Mouse (Mus musculus) CH12.LX (cell line): ENCODE data around the gene Rasa3. TPM values are rescaled to one million over a fixed set of nuclear protein-coding genes. Genes with fewer than 3 reads are reported as not detected.

Source experiments
- DNase-seq: peaks from one replicate; pipeline ENCODE4 v3.0.0-alpha.2; 2013; ENCODE audit errors: extremely low read depth
- H3K27ac ChIP-seq: 2 replicates; pipeline ENCODE4 v1.5.1; 2012; ENCODE audit warnings: low read depth, mild to moderate bottlenecking, control low read depth, moderate library complexity; ENCODE audit not compliant: insufficient read depth
- H3K27me3 ChIP-seq: replicated peaks from 2 replicates; pipeline ENCODE3; 2012; ENCODE audit warnings: inconsistent platforms
- H3K36me3 ChIP-seq, 2 experiments: replicated peaks in 1 of 2; 2 replicates each; pipeline versions ENCODE3 to v1.6.1; 2012; ENCODE audit warnings: inconsistent platforms in 1 of 2, low read length in 1 of 2, mild to moderate bottlenecking in 1 of 2, mixed read lengths in 1 of 2, moderate library complexity in 1 of 2; ENCODE audit not compliant: control insufficient read depth in 1 of 2, insufficient read depth in 1 of 2
- H3K4me1 ChIP-seq, 2 experiments: 2 replicates each; pipeline ENCODE4 v1.6.1; 2012; ENCODE audit warnings: inconsistent platforms in 1 of 2, moderate library complexity in 1 of 2; ENCODE audit not compliant: insufficient read depth in 2 of 2, control insufficient read depth in 1 of 2
- H3K4me2 ChIP-seq: 2 replicates; pipeline ENCODE4 v1.6.1; 2012; ENCODE audit warnings: low read depth, mild to moderate bottlenecking, control low read depth; ENCODE audit not compliant: poor library complexity, insufficient read depth, severe bottlenecking
- H3K4me3 ChIP-seq, 3 experiments: fragments of 150-350 bp in 1 of 3; sonication (generic) in 1 of 3; replicated peaks in 1 of 3; 2 replicates each; pipeline versions ENCODE3 to v1.5.1; 2011 to 2012; ENCODE audit warnings: low read depth in 2 of 3, low read length in 2 of 3, mild to moderate bottlenecking in 2 of 3, moderate library complexity in 2 of 3, control low read depth in 1 of 3, improper control_type of control experiment in 1 of 3, inconsistent platforms in 1 of 3, mixed read lengths in 1 of 3; ENCODE audit not compliant: poor library complexity in 1 of 3
- H3K79me2 ChIP-seq: replicated peaks from 2 replicates; pipeline ENCODE4 v1.6.1; 2012; ENCODE audit warnings: mild to moderate bottlenecking, moderate library complexity; ENCODE audit not compliant: control insufficient read depth, poor library complexity, insufficient read depth, severe bottlenecking; ENCODE audit errors: extremely low read depth
- H3K9ac ChIP-seq: 2 replicates; pipeline ENCODE4 v1.6.1; 2012; ENCODE audit warnings: low read depth, mild to moderate bottlenecking, control low read depth, moderate library complexity; ENCODE audit not compliant: insufficient read depth
- H3K9me3 ChIP-seq: replicated peaks from 2 replicates; pipeline ENCODE3; 2012; ENCODE audit warnings: low read length, inconsistent platforms, mixed read lengths
- BHLHE40 ChIP-seq: IDR thresholded peaks from 2 replicates; pipeline ENCODE4 v1.6.1; 2011; ENCODE audit warnings: mild to moderate bottlenecking, low read depth, low read length, improper control_type of control experiment
- CHD1 ChIP-seq: IDR thresholded peaks from 2 replicates; pipeline ENCODE4 v1.6.1; 2012; ENCODE audit warnings: low read depth, low read length, improper control_type of control experiment, inconsistent platforms
- CHD2 ChIP-seq: IDR thresholded peaks from 2 replicates; pipeline ENCODE4 v1.6.1; 2011; ENCODE audit warnings: low read length, improper control_type of control experiment
- CTCF ChIP-seq, 2 experiments: IDR thresholded peaks in 1 of 2; conservative IDR thresholded peaks in 1 of 2; 2 replicates each; pipeline ENCODE4 v1.5.1; 2011 to 2012; ENCODE audit warnings: low read depth in 2 of 2, low read length in 2 of 2, improper control_type of control experiment in 1 of 2, inconsistent platforms in 1 of 2, mild to moderate bottlenecking in 1 of 2, moderate library complexity in 1 of 2
- E2F4 ChIP-seq: IDR thresholded peaks from 2 replicates; pipeline ENCODE4 v1.6.1; 2011; ENCODE audit warnings: low read depth, low read length, improper control_type of control experiment; ENCODE audit not compliant: insufficient replicate concordance
- ELF1 ChIP-seq: IDR thresholded peaks from 2 replicates; pipeline ENCODE4 v1.6.1; 2014; ENCODE audit warnings: low read depth, mild to moderate bottlenecking, inconsistent platforms, low read length, improper control_type of control experiment
- EP300 ChIP-seq: IDR thresholded peaks from 2 replicates; pipeline ENCODE4 v1.6.1; 2011; ENCODE audit warnings: low read length, improper control_type of control experiment
- ETS1 ChIP-seq: conservative IDR thresholded peaks from 2 replicates; pipeline ENCODE4 v1.6.1; 2012; ENCODE audit warnings: low read depth, mild to moderate bottlenecking, inconsistent platforms, low read length, improper control_type of control experiment, moderate library complexity
- GABPA ChIP-seq: IDR thresholded peaks from 2 replicates; pipeline ENCODE4 v1.6.1; 2012; ENCODE audit warnings: low read depth, low read length, improper control_type of control experiment, inconsistent platforms; ENCODE audit not compliant: insufficient replicate concordance
- HCFC1 ChIP-seq: IDR thresholded peaks from 2 replicates; pipeline ENCODE4 v1.6.1; 2012; ENCODE audit warnings: low read depth, mild to moderate bottlenecking, inconsistent platforms, low read length, improper control_type of control experiment
- IRF4 ChIP-seq: IDR thresholded peaks from 2 replicates; pipeline ENCODE4 v1.6.1; 2014; ENCODE audit warnings: low read depth, mild to moderate bottlenecking, inconsistent platforms, low read length, improper control_type of control experiment
- JUN ChIP-seq: IDR thresholded peaks from 2 replicates; pipeline ENCODE4 v1.6.1; 2011; ENCODE audit warnings: low read depth, mild to moderate bottlenecking, low read length, improper control_type of control experiment, moderate library complexity; ENCODE audit not compliant: insufficient read depth
- JUND ChIP-seq: conservative IDR thresholded peaks from 2 replicates; pipeline ENCODE4 v1.6.1; 2011; ENCODE audit warnings: low read depth, low read length, improper control_type of control experiment
- KAT2A ChIP-seq: IDR thresholded peaks from 2 replicates; pipeline ENCODE4 v1.6.1; 2012; ENCODE audit warnings: low read length, improper control_type of control experiment, inconsistent platforms; ENCODE audit not compliant: insufficient replicate concordance
- MAFK ChIP-seq: IDR thresholded peaks from 2 replicates; pipeline ENCODE4 v1.6.1; 2011; ENCODE audit warnings: low read length, improper control_type of control experiment; ENCODE audit not compliant: insufficient replicate concordance
- MAX ChIP-seq: IDR thresholded peaks from 2 replicates; pipeline ENCODE4 v1.6.1; 2011; ENCODE audit warnings: low read length, improper control_type of control experiment
- MAZ ChIP-seq: IDR thresholded peaks from 2 replicates; pipeline ENCODE4 v1.6.1; 2012; ENCODE audit warnings: low read depth, mild to moderate bottlenecking, inconsistent platforms, low read length, improper control_type of control experiment, moderate library complexity
- MEF2A ChIP-seq: IDR thresholded peaks from 2 replicates; pipeline ENCODE4 v1.6.1; 2014; ENCODE audit warnings: low read depth, mild to moderate bottlenecking, inconsistent platforms, low read length, improper control_type of control experiment, borderline replicate concordance
- MXI1 ChIP-seq: IDR thresholded peaks from 2 replicates; pipeline ENCODE4 v1.6.1; 2011; ENCODE audit warnings: mild to moderate bottlenecking, low read depth, low read length, improper control_type of control experiment
- MYC ChIP-seq: IDR thresholded peaks from 2 replicates; pipeline ENCODE4 v1.6.1; 2011; ENCODE audit warnings: low read depth, mild to moderate bottlenecking, improper control_type of control experiment, low read length
- NELFE ChIP-seq: IDR thresholded peaks from 2 replicates; pipeline ENCODE4 v1.6.1; 2011; ENCODE audit warnings: low read depth, low read length, improper control_type of control experiment
- NRF1 ChIP-seq: IDR thresholded peaks from 2 replicates; pipeline ENCODE4 v1.6.1; 2014; ENCODE audit warnings: low read depth, mild to moderate bottlenecking, inconsistent platforms, low read length, improper control_type of control experiment, moderate library complexity
- PAX5 ChIP-seq: IDR thresholded peaks from 2 replicates; pipeline ENCODE4 v1.6.1; 2012; ENCODE audit warnings: low read length, inconsistent platforms, mixed read lengths
- POLR2A ChIP-seq: IDR thresholded peaks from 2 replicates; pipeline ENCODE4 v1.6.1; 2011; ENCODE audit warnings: low read depth, mild to moderate bottlenecking, improper control_type of control experiment, low read length
- POLR2AphosphoS2 ChIP-seq: IDR thresholded peaks from 2 replicates; pipeline ENCODE4 v1.6.1; 2011; ENCODE audit warnings: low read depth, low read length, improper control_type of control experiment
- RAD21 ChIP-seq: IDR thresholded peaks from 2 replicates; pipeline ENCODE4 v1.6.1; 2011; ENCODE audit warnings: low read depth, mild to moderate bottlenecking, low read length, improper control_type of control experiment, moderate library complexity
- RCOR1 ChIP-seq: conservative IDR thresholded peaks from 2 replicates; pipeline ENCODE4 v1.6.1; 2012; ENCODE audit warnings: low read depth, mild to moderate bottlenecking, inconsistent platforms, low read length, improper control_type of control experiment
- SIN3A ChIP-seq: IDR thresholded peaks from 2 replicates; pipeline ENCODE4 v1.6.1; 2012; ENCODE audit warnings: low read length, improper control_type of control experiment, inconsistent platforms
- SMC3 ChIP-seq: IDR thresholded peaks from 2 replicates; pipeline ENCODE4 v1.6.1; 2011; ENCODE audit warnings: low read depth, low read length, improper control_type of control experiment
- TBP ChIP-seq: conservative IDR thresholded peaks from 2 replicates; pipeline ENCODE4 v1.6.1; 2011; ENCODE audit warnings: low read depth, low read length, improper control_type of control experiment
- TCF12 ChIP-seq: IDR thresholded peaks from 2 replicates; pipeline ENCODE4 v1.6.1; 2014; ENCODE audit warnings: low read depth, mild to moderate bottlenecking, inconsistent platforms, low read length, improper control_type of control experiment
- UBTF ChIP-seq: IDR thresholded peaks from 2 replicates; pipeline ENCODE4 v1.6.1; 2012; ENCODE audit warnings: low read depth, mild to moderate bottlenecking, inconsistent platforms, low read length, improper control_type of control experiment, moderate library complexity
- USF1 ChIP-seq: IDR thresholded peaks from 2 replicates; pipeline ENCODE4 v1.6.1; 2014; ENCODE audit warnings: low read depth, mild to moderate bottlenecking, inconsistent platforms, low read length, improper control_type of control experiment
- USF2 ChIP-seq: conservative IDR thresholded peaks from 2 replicates; pipeline ENCODE4 v1.6.1; 2011; ENCODE audit warnings: low read depth, low read length, improper control_type of control experiment
- ZC3H11A ChIP-seq: IDR thresholded peaks from 2 replicates; pipeline ENCODE4 v1.6.1; 2012; ENCODE audit warnings: low read depth, mild to moderate bottlenecking, inconsistent platforms, low read length, improper control_type of control experiment
- ZKSCAN1 ChIP-seq: IDR thresholded peaks from 2 replicates; pipeline ENCODE4 v1.6.1; 2012; ENCODE audit warnings: low read depth, inconsistent platforms, low read length, improper control_type of control experiment, borderline replicate concordance
- ZMIZ1 ChIP-seq: IDR thresholded peaks from 2 replicates; pipeline ENCODE4 v1.6.1; 2012; ENCODE audit warnings: low read depth, mild to moderate bottlenecking, inconsistent platforms, low read length, improper control_type of control experiment
- ZNF384 ChIP-seq: IDR thresholded peaks from 2 replicates; pipeline ENCODE4 v1.6.1; 2012; ENCODE audit warnings: low read depth, low read length, improper control_type of control experiment, inconsistent platforms
- dilution Hi-C: fragments of 300-500 bp; cut with MboI; formaldehyde crosslinking; loops from 2 replicates; pipeline ENCODE4 v1.14.3; 2020; ENCODE audit warnings: low sequenced_read_pairs; ENCODE audit not compliant: extremely low pct_unique_long_range_greater_than_20kb, extremely low pct_ligation_motif_present
- in situ Hi-C: fragments of 300-500 bp; cut with MboI; formaldehyde crosslinking; loops from 3 replicates; pipeline ENCODE4 v1.14.3; 2019; ENCODE audit warnings: low sequenced_read_pairs, low pct_ligation_motif_present, low pct_unique_long_range_greater_than_20kb, mixed read lengths
- polyA plus RNA-seq: library from polyadenylated mRNA; unstranded; fragments of >175 nt; gene quantifications from 2 replicates; pipeline ENCODE4 v1.2.1, GENCODE M21; 2012; ENCODE audit warnings: low read depth; ENCODE audit not compliant: insufficient read length
- total RNA-seq, 2 experiments: library from RNA; depleted of rRNA; stranded (reverse); fragments of 300-350 nt in 1 of 2; fragments of >200 nt in 1 of 2; gene quantifications; 2 replicates each; pipeline ENCODE4 v1.2.3; 2012 to 2014

Rasa3 gene
- total RNA-seq (2012; rRNA removed) = 20.0 and 28.5 TPM in 2 replicates
- total RNA-seq (2014; rRNA removed) = 13.6 TPM in 2 replicates
- 12.8 and 13.7 TPM in 2 replicates for polyA plus RNA-seq

DNA sequence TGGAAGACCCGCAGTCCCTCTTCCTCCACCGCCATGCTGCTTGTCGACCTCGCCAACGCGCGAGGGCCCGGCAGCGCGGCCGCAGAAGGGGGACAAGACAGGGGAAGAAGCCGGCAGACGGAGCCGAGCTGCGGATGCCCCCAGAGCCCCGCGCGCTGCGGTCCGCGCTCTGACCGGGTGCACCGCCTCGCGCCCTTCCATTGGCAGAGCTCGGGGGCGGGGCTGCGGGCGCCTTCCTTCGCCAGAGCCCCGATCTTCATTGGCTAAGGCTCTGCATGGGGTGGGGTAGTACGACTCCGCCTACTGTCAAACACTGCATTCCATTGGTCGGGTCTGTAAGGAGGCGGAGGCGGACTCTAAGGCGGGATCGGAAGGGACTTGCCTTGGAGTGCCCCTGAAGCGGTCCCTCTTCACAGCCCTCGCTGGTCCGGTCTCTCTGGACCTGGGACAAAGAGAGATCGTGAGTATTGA, at the start of gene Rasa3:
TSS of gene Rasa3 (minus strand) at position 191 of the 471 bp plus-strand sequence.
- in situ Hi-C loops (loop anchor here (5.0 to 10.0 kb wide), 3 partner anchors 67 to 125 kb away; no protein-coding TSS in a partner anchor), dilution Hi-C loops (no loop called here)
- Histone ChIP-seq H3K9me3 (no peaks in the 10 kb centered on the region), H3K27me3 (peaks cover 1% of the 10 kb centered on the region), H3K36me3 (no peaks in the 10 kb centered on the region), H3K4me1 (peaks cover 9 to 51% of the 10 kb centered on the region in 2 experiments; a peak in 3 of 4 replicates), H3K27ac (peak within 1 kb of the TSS; percentile 95; the same call in 1 of the 2 replicates), H3K4me2 (peak within 1 kb of the TSS; percentile 86), H3K4me3 (peak within 1 kb of the TSS; percentile 71 to 91 (median 83)), H3K9ac (peak within 1 kb of the TSS; percentile 55), H3K79me2 (peaks cover 15% of the 10 kb centered on the region)
- DNase-seq = peak; percentile 96
- TF ChIP-seq GABPA (no peak), ELF1 (peak; percentile 47; the same call in 1 of the 2 replicates), USF1 (no peak), UBTF (peak; percentile 84; the same call in 1 of the 2 replicates), EP300 (no peak), MXI1 (peak; percentile 60; the same call in 1 of the 2 replicates), CTCF (conservative IDR thresholded peaks at IDR 0.05 in 1 of 2, IDR thresholded peaks at IDR 0.05 in 1 of 2; ENCODE audit: low read depth in 2 of 2, low read length in 2 of 2) (no peak), ZNF384 (no peak), POLR2AphosphoS2 (no peak), POLR2A (peak; percentile 84), TCF12 (peak; percentile 48; the same call in 1 of the 2 replicates), MAX (no peak), HCFC1 (peak; percentile 41), MAFK (no peak), CHD2 (no peak), NRF1 (0 out of 2 replicates have a peak, but pooled peaks have one; percentile 25), ZKSCAN1 (no peak), JUN (no peak), PAX5 (no peak), E2F4 (no peak), MEF2A (0 out of 2 replicates have a peak, but pooled peaks have one; percentile 0), KAT2A (no peak), RAD21 (no peak), ETS1 (no peak), SIN3A (peak; percentile 41; the same call in 1 of the 2 replicates), MAZ (peak; percentile 49; the same call in 1 of the 2 replicates), IRF4 (0 out of 2 replicates have a peak, but pooled peaks have one; percentile 9), BHLHE40 (no peak), TBP (no peak), CHD1 (no peak), NELFE (peak; percentile 83), USF2 (no peak), ZMIZ1 (peak; percentile 77; the same call in 1 of the 2 replicates), RCOR1 (no peak), ZC3H11A (no peak), SMC3 (no peak), MYC (no peak), JUND (no peak)
